Comparison of ENCODE assay signal across 18 mouse cellular contexts in genomic region chr11:109561445-109561844, GRCm38 (mm10). TPM values are rescaled to one million over a fixed set of nuclear protein-coding genes. Genes with fewer than 3 reads are reported as not detected.
DNase-seq lines count a peak whose midpoint lies in the region; ATAC-seq lines count a peak whose summit lies in the region.
"Had no signal": no experiment of that assay in that cellular context is flagged by ENCODE, and none has a peak within 500 bp of the region (broad histone marks: within the 10 kb centered on the region; RNA-seq: fewer than 3 reads in every experiment).

No protein-coding gene starts in this region.

- no peaks in the 10 kb centered on the region for H3K27me3 ChIP-seq in heart, embryonic 13.5 days (replicated peaks)
- H3K27me3 ChIP-seq in limb, embryonic 13.5 days: no peaks in the 10 kb centered on the region
- H3K27me3 ChIP-seq in limb, embryonic 10.5 days (ENCODE audit: low read depth, poor library complexity, severe bottlenecking): no peaks in the 10 kb centered on the region
- no peaks in the 10 kb centered on the region for H3K27me3 ChIP-seq in embryonic facial prominence, embryonic 14.5 days (replicated peaks; ENCODE audit: control insufficient read depth, insufficient read depth, low read length)
- H3K27me3 ChIP-seq: embryonic facial prominence, embryonic 15.5 days; hindbrain, embryonic 13.5 days; limb, embryonic 12.5 days; midbrain, embryonic 12.5 days had no signal

- H3K4me1 ChIP-seq in heart, embryonic 13.5 days: peaks cover 46% of the 10 kb centered on the region
- H3K4me1 ChIP-seq in limb, embryonic 13.5 days: peaks cover 20% of the 10 kb centered on the region
- peaks cover 19% of the 10 kb centered on the region for H3K4me1 ChIP-seq in limb, embryonic 10.5 days
- H3K4me1 ChIP-seq in embryonic facial prominence, embryonic 14.5 days (ENCODE audit: control insufficient read depth, insufficient read depth, low read length): peaks cover 17% of the 10 kb centered on the region
- H3K4me1 ChIP-seq: hindbrain, embryonic 13.5 days; midbrain, embryonic 12.5 days had no signal

- no peaks in the 10 kb centered on the region for H3K9me3 ChIP-seq in heart, embryonic 13.5 days
- H3K9me3 ChIP-seq in limb, embryonic 13.5 days: no peaks in the 10 kb centered on the region
- no peaks in the 10 kb centered on the region for H3K9me3 ChIP-seq in limb, embryonic 10.5 days (replicated peaks)
- no peaks in the 10 kb centered on the region for H3K9me3 ChIP-seq in embryonic facial prominence, embryonic 14.5 days (ENCODE audit: control insufficient read depth, low read length)
- H3K9me3 ChIP-seq: embryonic facial prominence, embryonic 15.5 days; forebrain, embryonic 10.5 days; heart, embryonic 10.5 days; hindbrain, embryonic 13.5 days; limb, embryonic 12.5 days; midbrain, embryonic 12.5 days had no signal

- intact Hi-C loops in heart, postnatal 10 days (cut with DNase I): loop anchor here (2.0 kb wide), 1 partner anchor 117 kb away; no protein-coding TSS in a partner anchor
- intact Hi-C loops in gastrocnemius, postnatal 14 days (cut with DNase I; ENCODE audit: low total_unique reads): no loop called here

- no peak overlapping the region for H3K4me2 ChIP-seq in heart, embryonic 13.5 days
- no peak overlapping the region for H3K4me2 ChIP-seq in limb, embryonic 13.5 days (replicated peaks)
- H3K4me2 ChIP-seq in embryonic facial prominence, embryonic 14.5 days (ENCODE audit: low read depth, low read length): no peak overlapping the region
- H3K4me2 ChIP-seq: embryonic facial prominence, embryonic 15.5 days; hindbrain, embryonic 13.5 days; limb, embryonic 12.5 days; midbrain, embryonic 12.5 days had no signal

- peak overlapping the region; percentile 54 for H3K27ac ChIP-seq in heart, embryonic 13.5 days (replicated peaks)
- no peak overlapping the region for H3K27ac ChIP-seq in limb, embryonic 13.5 days
- no peak overlapping the region for H3K27ac ChIP-seq in limb, embryonic 10.5 days
- H3K27ac ChIP-seq in embryonic facial prominence, embryonic 14.5 days (replicated peaks; ENCODE audit: low read depth, low read length): peak overlapping the region; percentile 58
- H3K27ac ChIP-seq: embryonic facial prominence, embryonic 15.5 days; forebrain, embryonic 10.5 days; heart, embryonic 10.5 days; hindbrain, embryonic 13.5 days; macrophage; midbrain, embryonic 12.5 days had no signal

- WGBS in heart, embryonic 13.5 days: 56% methylated on average over 3 of the region's 3 CpGs
- WGBS in limb, embryonic 13.5 days: 23% methylated on average over 3 of the region's 3 CpGs
- WGBS in limb, embryonic 10.5 days: 52% methylated on average over 3 of the region's 3 CpGs
- WGBS in embryonic facial prominence, embryonic 14.5 days: 33% methylated on average over 2 of the region's 3 CpGs

- no peak for DNase-seq in heart, postnatal 10 days
- no peak for DNase-seq in limb, embryonic 10.5 days (ENCODE audit: low spot score)
- peak; percentile 60 for DNase-seq in embryonic facial prominence, embryonic 14.5 days (ENCODE audit: low spot score)
- DNase-seq in mesoderm, embryonic 11.5 days (ENCODE audit: low read depth, low spot score): peak; percentile 23
- no peak for DNase-seq in testis, postnatal 10 days (ENCODE audit: low spot score)
- no peak for DNase-seq in gastrocnemius, postnatal 14 days
- DNase-seq: cerebellum, adult 11-12 months; gastrocnemius, postnatal 10 days; right cerebral cortex, postnatal 25 days had no signal

- H3K36me3 ChIP-seq in heart, embryonic 13.5 days: no peaks in the 10 kb centered on the region
- no peaks in the 10 kb centered on the region for H3K36me3 ChIP-seq in limb, embryonic 13.5 days
- no peaks in the 10 kb centered on the region for H3K36me3 ChIP-seq in limb, embryonic 10.5 days
- no peaks in the 10 kb centered on the region for H3K36me3 ChIP-seq in embryonic facial prominence, embryonic 14.5 days (ENCODE audit: control insufficient read depth, insufficient read depth, low read length)
- H3K36me3 ChIP-seq: embryonic facial prominence, embryonic 15.5 days; forebrain, embryonic 10.5 days; heart, embryonic 10.5 days; hindbrain, embryonic 13.5 days; limb, embryonic 12.5 days; midbrain, embryonic 12.5 days had no signal

- no peak overlapping the region for H3K9ac ChIP-seq in heart, embryonic 13.5 days
- no peak overlapping the region for H3K9ac ChIP-seq in limb, embryonic 13.5 days
- no peak overlapping the region for H3K9ac ChIP-seq in embryonic facial prominence, embryonic 14.5 days (ENCODE audit: low read depth, low read length)
- H3K9ac ChIP-seq: embryonic facial prominence, embryonic 15.5 days; hindbrain, embryonic 13.5 days; limb, embryonic 12.5 days; midbrain, embryonic 12.5 days had no signal

- no peak overlapping the region for H3K4me3 ChIP-seq in heart, embryonic 13.5 days
- H3K4me3 ChIP-seq in limb, embryonic 13.5 days: no peak overlapping the region
- no peak overlapping the region for H3K4me3 ChIP-seq in limb, embryonic 10.5 days
- H3K4me3 ChIP-seq in embryonic facial prominence, embryonic 14.5 days (ENCODE audit: low read depth, low read length): no peak overlapping the region
- H3K4me3 ChIP-seq: embryonic facial prominence, embryonic 15.5 days; forebrain, embryonic 10.5 days; heart, embryonic 10.5 days; hindbrain, embryonic 13.5 days; limb, embryonic 12.5 days; midbrain, embryonic 12.5 days had no signal

- no peak for ATAC-seq in heart, embryonic 13.5 days (ENCODE audit: extremely low read depth, insufficient number of reproducible peaks, low FRiP score, low TSS enrichment)
- peak; percentile 50; the same call in 1 of the 2 replicates for ATAC-seq in limb, embryonic 13.5 days (ENCODE audit: low FRiP score, low read depth)
- peak; percentile 60; the same call in 1 of the 2 replicates for ATAC-seq in embryonic facial prominence, embryonic 14.5 days (ENCODE audit: low read depth)

RNA-seq across cellular contexts. Expression of gene Wipi1, which starts 50.3 kb away (rescaled TPM):
- 44.7 and 48.0 TPM in 2 replicates for polyA plus RNA-seq in heart, embryonic 13.5 days (2015; fragmentation: Nextera tagmentation; extraction: Ambion mirVana)
- total RNA-seq in heart, postnatal 10 days (2021): 100 to 1,000 TPM; 101 to 112 TPM
- polyA plus RNA-seq in limb, embryonic 13.5 days (2015; fragmentation: Nextera tagmentation; extraction: Ambion mirVana): 51.0 and 52.7 TPM in 2 replicates
- polyA plus RNA-seq in limb, embryonic 10.5 days (2016; fragmentation: Nextera tagmentation; extraction: Ambion mirVana): 33.3 and 42.3 TPM in 2 replicates
- polyA plus RNA-seq in embryonic facial prominence, embryonic 14.5 days (2014; fragmentation: Nextera tagmentation; extraction: Ambion mirVana): 36.1 and 37.8 TPM in 2 replicates
- total RNA-seq in gastrocnemius, postnatal 14 days (2021): 10 to 100 TPM; 59.7 to 62.2 TPM

Comparison
In these comparisons a context has a peak if more than half of its experiments do, and no peak if none do; other contexts are left out.
1. H3K27ac ChIP-seq: peak in heart, embryonic 13.5 days (single experiment) and embryonic facial prominence, embryonic 14.5 days (single experiment); none in limb, embryonic 13.5 days (single experiment) and limb, embryonic 10.5 days (single experiment).
2. DNase-seq: peak in embryonic facial prominence, embryonic 14.5 days (single experiment) and mesoderm, embryonic 11.5 days (single experiment); none in heart, postnatal 10 days (0 of 2), limb, embryonic 10.5 days (single experiment), testis, postnatal 10 days (single experiment) and gastrocnemius, postnatal 14 days (single experiment).